Mouse (Mus musculus): ENCODE data around the gene Rad54l2. TPM values are rescaled to one million over a fixed set of nuclear protein-coding genes. Genes with fewer than 3 reads are reported as not detected.

The Rad54l2 gene
- total RNA-seq (2014; rRNA removed) = 18.6 and 22.7 TPM in 2 replicates
- polyA plus RNA-seq (2015; fragmentation: Nextera tagmentation; extraction: Ambion mirVana) = 1.7 and 3.6 TPM in 2 replicates

- DNase-seq (peak; percentile 89), ATAC-seq (peak; percentile 96)
- H3K4me1 ChIP-seq (ENCODE audit: insufficient read depth) = no peaks in the 10 kb centered on the region
- H3K9ac ChIP-seq = peak within 1 kb of the TSS; percentile 96
- no peaks in the 10 kb centered on the region for H3K27me3 ChIP-seq (ENCODE audit: insufficient read depth, low read length)
- H3K4me2 ChIP-seq (ENCODE audit: low read depth) = peak within 1 kb of the TSS; percentile 81
- WGBS = 0% methylated on average over 48 of the region's 49 CpGs
- TF ChIP-seq CTCF (IDR thresholded peaks at IDR 0.05; ENCODE audit: low read depth) = no peak; the same call in 1 of the 2 replicates
- H3K9me3 ChIP-seq (ENCODE audit: low read length) = no peaks in the 10 kb centered on the region
- no peaks in the 10 kb centered on the region for H3K36me3 ChIP-seq (ENCODE audit: insufficient read depth)
- H3K4me3 ChIP-seq (ENCODE audit: low read depth, low read length) = peak within 1 kb of the TSS; percentile 98
- H3K27ac ChIP-seq (ENCODE audit: low read depth, low read length) = peak within 1 kb of the TSS; percentile 81
Observed at GRCm38 (mm10) chr9:106788812-106789321, at the start of gene Rad54l2. Gene Rad54l2 (minus strand): TSS chr9:106789194.

- TF ChIP-seq CTCF (IDR thresholded peaks at IDR 0.05; ENCODE audit: low read depth) = peak; percentile 10; the same call in 1 of the 2 replicates
- WGBS = 2% methylated on average over 32 of the region's 32 CpGs
- ATAC-seq = peak; percentile 14
Observed at GRCm38 (mm10) chr9:106822381-106823104, 33.5 kb upstream of the Rad54l2 start.

GRCm38 (mm10) chr9:106821618-106822380 lies 32.8 kb upstream of the Rad54l2 start, which contains the start of gene Dcaf1:
Gene Dcaf1 (plus strand): TSS chr9:106821874.
- Histone ChIP-seq H3K4me3 (ENCODE audit: low read depth, low read length) (peak within 1 kb of the TSS; percentile 99), H3K4me1 (ENCODE audit: insufficient read depth) (no peaks in the 10 kb centered on the region), H3K27ac (ENCODE audit: low read depth, low read length) (peak within 1 kb of the TSS; percentile 87), H3K4me2 (ENCODE audit: low read depth) (peak within 1 kb of the TSS; percentile 95), H3K9ac (peak within 1 kb of the TSS; percentile 77), H3K36me3 (ENCODE audit: insufficient read depth) (no peaks in the 10 kb centered on the region), H3K9me3 (ENCODE audit: low read length) (no peaks in the 10 kb centered on the region), H3K27me3 (ENCODE audit: insufficient read depth, low read length) (no peaks in the 10 kb centered on the region)
- peak; percentile 100 for DNase-seq
- WGBS = 3% methylated on average over 60 of the region's 71 CpGs
- ATAC-seq = peak; percentile 99
- peak; percentile 36 for TF ChIP-seq CTCF (IDR thresholded peaks at IDR 0.05; ENCODE audit: low read depth)

More at GRCm38 (mm10) chr9:106822381-106823104, 33.5 kb upstream of the Rad54l2 start:
- H3K9me3 ChIP-seq (ENCODE audit: low read length) = no peaks in the 10 kb centered on the region
- H3K4me1 ChIP-seq (ENCODE audit: insufficient read depth) = no peaks in the 10 kb centered on the region
- peak; percentile 80 for DNase-seq
- peak overlapping the region; percentile 99 for H3K4me3 ChIP-seq (ENCODE audit: low read depth, low read length)
- H3K27me3 ChIP-seq (ENCODE audit: insufficient read depth, low read length) = no peaks in the 10 kb centered on the region
- peak overlapping the region; percentile 77 for H3K9ac ChIP-seq
- H3K27ac ChIP-seq (ENCODE audit: low read depth, low read length) = peak overlapping the region; percentile 87
- peak overlapping the region; percentile 95 for H3K4me2 ChIP-seq (ENCODE audit: low read depth)
- H3K36me3 ChIP-seq (ENCODE audit: insufficient read depth) = no peaks in the 10 kb centered on the region

GRCm38 (mm10) chr9:106821050-106821617 lies 32.1 kb upstream of the Rad54l2 start:
- no peaks in the 10 kb centered on the region for H3K4me1 ChIP-seq (ENCODE audit: insufficient read depth)
- TF ChIP-seq CTCF (IDR thresholded peaks at IDR 0.05; ENCODE audit: low read depth) = no peak
- H3K4me3 ChIP-seq (ENCODE audit: low read depth, low read length) = peak overlapping the region; percentile 99
- no peak for ATAC-seq
- peak overlapping the region; percentile 59 for H3K9ac ChIP-seq
- peak; percentile 2 for DNase-seq
- peak overlapping the region; percentile 67 for H3K27ac ChIP-seq (ENCODE audit: low read depth, low read length)
- H3K27me3 ChIP-seq (ENCODE audit: insufficient read depth, low read length) = no peaks in the 10 kb centered on the region
- WGBS = 44% methylated on average over 15 of the region's 15 CpGs
- H3K9me3 ChIP-seq (ENCODE audit: low read length) = no peaks in the 10 kb centered on the region
- peak overlapping the region; percentile 53 for H3K4me2 ChIP-seq (ENCODE audit: low read depth)
- no peaks in the 10 kb centered on the region for H3K36me3 ChIP-seq (ENCODE audit: insufficient read depth)

GRCm38 (mm10) chr9:106819201-106819600 lies 30.2 kb upstream of the Rad54l2 start:
- no peaks in the 10 kb centered on the region for H3K36me3 ChIP-seq (ENCODE audit: insufficient read depth)
- peak; percentile 53 for TF ChIP-seq CTCF (IDR thresholded peaks at IDR 0.05; ENCODE audit: low read depth)
- DNase-seq = peak; percentile 17
- no peak overlapping the region for H3K4me3 ChIP-seq (ENCODE audit: low read depth, low read length)
- no peak overlapping the region for H3K4me2 ChIP-seq (ENCODE audit: low read depth)
- whole genome bisulfite sequencing = 100% methylated on average over 1 of the region's 1 CpGs
- H3K27ac ChIP-seq (ENCODE audit: low read depth, low read length) = no peak overlapping the region
- no peaks in the 10 kb centered on the region for H3K9me3 ChIP-seq (ENCODE audit: low read length)
- no peaks in the 10 kb centered on the region for H3K27me3 ChIP-seq (ENCODE audit: insufficient read depth, low read length)
- H3K9ac ChIP-seq = no peak overlapping the region
- no peak for ATAC-seq
- H3K4me1 ChIP-seq (ENCODE audit: insufficient read depth) = no peaks in the 10 kb centered on the region

- no peak overlapping the region for H3K27ac ChIP-seq (ENCODE audit: low read depth, low read length)
- ATAC-seq (no peak), DNase-seq (no peak)
- H3K9me3 ChIP-seq (ENCODE audit: low read length) = no peaks in the 10 kb centered on the region
- no peak overlapping the region for H3K4me2 ChIP-seq (ENCODE audit: low read depth)
- H3K27me3 ChIP-seq (ENCODE audit: insufficient read depth, low read length) = no peaks in the 10 kb centered on the region
- WGBS = 77% methylated on average over 6 of the region's 6 CpGs
- H3K9ac ChIP-seq = no peak overlapping the region
- no peaks in the 10 kb centered on the region for H3K4me1 ChIP-seq (ENCODE audit: insufficient read depth)
- no peak overlapping the region for H3K4me3 ChIP-seq (ENCODE audit: low read depth, low read length)
- no peak for TF ChIP-seq CTCF (IDR thresholded peaks at IDR 0.05; ENCODE audit: low read depth)
- no peaks in the 10 kb centered on the region for H3K36me3 ChIP-seq (ENCODE audit: insufficient read depth)
Observed at GRCm38 (mm10) chr9:106818191-106818590, 29.2 kb upstream of the Rad54l2 start.

Measured in forebrain, postnatal 0 days (tissue).